Comparison of ENCODE assay signal across 12 mouse cellular contexts in the genomic region with DNA sequence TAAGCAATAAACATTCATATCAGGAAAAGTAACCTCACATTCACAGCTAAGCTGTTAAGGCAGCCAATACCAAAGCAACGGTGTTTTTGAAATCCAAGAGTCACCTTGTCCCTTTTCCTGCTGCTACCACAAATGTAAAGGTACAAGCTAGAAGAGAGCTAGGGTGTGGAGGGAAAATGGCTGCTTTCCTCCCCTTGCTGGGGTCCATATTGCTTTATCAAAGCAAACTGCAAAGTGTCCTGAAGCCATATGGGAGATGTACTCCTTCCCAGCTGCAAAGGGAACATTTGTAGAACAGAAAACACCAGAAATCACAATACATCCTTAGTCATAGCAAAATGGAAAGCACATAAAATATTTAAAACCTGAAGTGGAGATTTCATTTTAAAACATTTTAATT.
DNase-seq lines count a peak whose midpoint lies in the region; ATAC-seq and TF ChIP-seq lines count a peak whose summit lies in the region.
"Had no signal": no experiment of that assay in that cellular context is flagged by ENCODE, and none has a peak within 500 bp of the region (broad histone marks: within the 10 kb centered on the region; RNA-seq: fewer than 3 reads in every experiment).

No protein-coding gene starts in this region.

- 89% methylated on average over 1 of the region's 1 CpGs for WGBS in intestine, embryonic 14.5 days
- 37% methylated on average over 1 of the region's 1 CpGs for WGBS in intestine, postnatal 0 days
- 61% methylated on average over 1 of the region's 1 CpGs for WGBS in lung, embryonic 16.5 days
- 38% methylated on average over 1 of the region's 1 CpGs for WGBS in lung, adult 2 months
- 87% methylated on average over 1 of the region's 1 CpGs for WGBS in intestine, embryonic 15.5 days
- WGBS in stomach, postnatal 0 days = 63% methylated on average over 1 of the region's 1 CpGs

- no peak overlapping the region for H3K4me2 ChIP-seq in intestine, embryonic 14.5 days (ENCODE audit: low read length)
- H3K4me2 ChIP-seq in intestine, postnatal 0 days (replicated peaks; ENCODE audit: low read depth) = no peak overlapping the region
- H3K4me2 ChIP-seq in lung, embryonic 16.5 days (ENCODE audit: low read depth, low read length) = no peak overlapping the region
- no peak overlapping the region for H3K4me2 ChIP-seq in intestine, embryonic 15.5 days (replicated peaks)
- H3K4me2 ChIP-seq in stomach, postnatal 0 days (replicated peaks; ENCODE audit: low read depth) = no peak overlapping the region

- H3K27ac ChIP-seq in intestine, embryonic 14.5 days (ENCODE audit: low read depth) = peak overlapping the region; percentile 87
- H3K27ac ChIP-seq in intestine, postnatal 0 days (ENCODE audit: low read depth, low read length) = no peak overlapping the region
- peak overlapping the region; percentile 99 for H3K27ac ChIP-seq in lung, embryonic 16.5 days (ENCODE audit: low read length)
- H3K27ac ChIP-seq in intestine, embryonic 15.5 days = peak overlapping the region; percentile 77
- peak overlapping the region; percentile 78 for H3K27ac ChIP-seq in stomach, postnatal 0 days (replicated peaks)

- no peak overlapping the region for H3K9ac ChIP-seq in intestine, embryonic 14.5 days (ENCODE audit: low read length)
- H3K9ac ChIP-seq in intestine, postnatal 0 days (ENCODE audit: low read depth, low read length) = no peak overlapping the region
- no peak overlapping the region; the same call in 1 of the 2 replicates for H3K9ac ChIP-seq in lung, embryonic 16.5 days (ENCODE audit: low read length)
- H3K9ac ChIP-seq in intestine, embryonic 15.5 days = no peak overlapping the region
- H3K9ac ChIP-seq in stomach, postnatal 0 days (ENCODE audit: low read length) = no peak overlapping the region

- DNase-seq in intestine, embryonic 14.5 days (ENCODE audit: low spot score) = no peak
- DNase-seq in lung, adult 2 months = no peak
- no peak for DNase-seq in stomach, postnatal 0 days (ENCODE audit: low spot score)
- no peak for DNase-seq in adrenal gland, postnatal 4 days (ENCODE audit: low spot score in 2 of 2)
- DNase-seq: cerebellum, adult 11 months; kidney, adult 18-20 months; left cerebral cortex, postnatal 4 days; midbrain, embryonic 14.5 days; right cerebral cortex, postnatal 25 days had no signal

- no peak for TF ChIP-seq CTCF in intestine, postnatal 0 days (IDR thresholded peaks at IDR 0.05; ENCODE audit: low read depth)
- TF ChIP-seq CTCF in lung, adult 2 months (IDR thresholded peaks at IDR 0.05; ENCODE audit: insufficient read depth, low read length) = no peak
- no peak for TF ChIP-seq CTCF in stomach, postnatal 0 days (IDR thresholded peaks at IDR 0.05; ENCODE audit: low read depth)

- peaks cover 18% of the 10 kb centered on the region; the same call in 1 of the 2 replicates for H3K4me1 ChIP-seq in intestine, embryonic 14.5 days (replicated peaks; ENCODE audit: control insufficient read depth, insufficient read depth, low read length)
- H3K4me1 ChIP-seq in intestine, postnatal 0 days (replicated peaks; ENCODE audit: control insufficient read depth, insufficient read depth, low read length) = no peaks in the 10 kb centered on the region
- peaks cover 18% of the 10 kb centered on the region for H3K4me1 ChIP-seq in lung, embryonic 16.5 days (replicated peaks; ENCODE audit: control insufficient read depth, insufficient read depth, low read length)
- peaks cover 13% of the 10 kb centered on the region for H3K4me1 ChIP-seq in lung, adult 2 months (ENCODE audit: control insufficient read depth, insufficient read depth, low read length)
- H3K4me1 ChIP-seq in intestine, embryonic 15.5 days (replicated peaks) = peaks cover 2% of the 10 kb centered on the region; the same call in 1 of the 2 replicates
- 0 out of 2 replicates have a peak, but pooled peaks cover 3% of the 10 kb centered on the region for H3K4me1 ChIP-seq in stomach, postnatal 0 days (replicated peaks; ENCODE audit: control insufficient read depth, insufficient read depth)

- no peak for TF ChIP-seq EP300 in stomach, postnatal 0 days (optimal IDR thresholded peaks at IDR 0.05)

- no peaks in the 10 kb centered on the region for H3K36me3 ChIP-seq in intestine, embryonic 14.5 days (ENCODE audit: control insufficient read depth, insufficient read depth, low read length)
- no peaks in the 10 kb centered on the region for H3K36me3 ChIP-seq in intestine, postnatal 0 days (ENCODE audit: control insufficient read depth, insufficient read depth)
- no peaks in the 10 kb centered on the region for H3K36me3 ChIP-seq in lung, embryonic 16.5 days (ENCODE audit: control insufficient read depth, insufficient read depth, low read length)
- H3K36me3 ChIP-seq in intestine, embryonic 15.5 days = no peaks in the 10 kb centered on the region
- H3K36me3 ChIP-seq in stomach, postnatal 0 days (ENCODE audit: control insufficient read depth, insufficient read depth, low read length) = no peaks in the 10 kb centered on the region

- no peak overlapping the region for H3K4me3 ChIP-seq in intestine, embryonic 14.5 days (ENCODE audit: low read depth, low read length)
- no peak overlapping the region for H3K4me3 ChIP-seq in intestine, postnatal 0 days (ENCODE audit: low read depth, low read length)
- no peak overlapping the region for H3K4me3 ChIP-seq in lung, embryonic 16.5 days (ENCODE audit: low read length)
- H3K4me3 ChIP-seq in lung, adult 2 months (replicated peaks; ENCODE audit: extremely low read depth, low read depth, low read length) = no peak overlapping the region
- H3K4me3 ChIP-seq in intestine, embryonic 15.5 days (replicated peaks) = no peak overlapping the region
- no peak overlapping the region for H3K4me3 ChIP-seq in stomach, postnatal 0 days (ENCODE audit: low read depth, low read length)

- TF ChIP-seq POLR2A in lung, adult 2 months (IDR thresholded peaks at IDR 0.05; ENCODE audit: borderline replicate concordance, extremely low read depth, low read depth, low read length) = no peak

- no peaks in the 10 kb centered on the region for H3K9me3 ChIP-seq in intestine, embryonic 14.5 days (ENCODE audit: control insufficient read depth, low read length)
- no peaks in the 10 kb centered on the region for H3K9me3 ChIP-seq in intestine, postnatal 0 days (ENCODE audit: control insufficient read depth)
- no peaks in the 10 kb centered on the region for H3K9me3 ChIP-seq in lung, embryonic 16.5 days (ENCODE audit: control insufficient read depth, low read length)
- H3K9me3 ChIP-seq in intestine, embryonic 15.5 days = no peaks in the 10 kb centered on the region
- H3K9me3 ChIP-seq in stomach, postnatal 0 days (ENCODE audit: control insufficient read depth, low read length) = no peaks in the 10 kb centered on the region

- H3K27me3 ChIP-seq in intestine, embryonic 14.5 days (replicated peaks; ENCODE audit: control insufficient read depth, insufficient read depth, low read length) = no peaks in the 10 kb centered on the region
- no peaks in the 10 kb centered on the region for H3K27me3 ChIP-seq in intestine, postnatal 0 days (replicated peaks; ENCODE audit: control insufficient read depth, insufficient read depth, low read length)
- no peaks in the 10 kb centered on the region for H3K27me3 ChIP-seq in lung, embryonic 16.5 days (ENCODE audit: control insufficient read depth, insufficient read depth, low read depth, low read length)
- H3K27me3 ChIP-seq in intestine, embryonic 15.5 days (replicated peaks) = no peaks in the 10 kb centered on the region
- no peaks in the 10 kb centered on the region for H3K27me3 ChIP-seq in stomach, postnatal 0 days (ENCODE audit: control insufficient read depth, insufficient read depth, low read length)

- ATAC-seq in intestine, embryonic 14.5 days (replicated peaks; ENCODE audit: low FRiP score, low TSS enrichment, low read depth) = no peak
- ATAC-seq in intestine, postnatal 0 days = no peak
- no peak for ATAC-seq in lung, embryonic 16.5 days (ENCODE audit: low read depth)
- ATAC-seq in intestine, embryonic 15.5 days = no peak
- ATAC-seq in stomach, postnatal 0 days (ENCODE audit: low FRiP score, low TSS enrichment) = no peak
